Mouse (Mus musculus): ENCODE data around the gene Gimap9.

GRCm38 (mm10) chr6:48702146-48702545 is 26.2 kb downstream of the Gimap9 start:
- TF ChIP-seq POLR2A (IDR thresholded peaks at IDR 0.05; ENCODE audit: insufficient read depth, low read depth, low read length) (no peak), CTCF (IDR thresholded peaks at IDR 0.05; ENCODE audit: insufficient read depth, low read depth, low read length) (no peak)
